Mouse (Mus musculus) liver, embryonic 16.5 days (tissue): Measurements from ENCODE around the gene Arih1. TPM values are rescaled to one million over a fixed set of nuclear protein-coding genes. Genes with fewer than 3 reads are reported as not detected.

Source experiments
- ATAC-seq: fragments of 200-750 bp; cut with Nextera tagmentation; 2 replicates; pipeline ENCODE4 v1.8.0; 2017; ENCODE audit warnings: low read depth, mild to moderate bottlenecking, moderate number of reproducible peaks, moderate library complexity
- H3K27ac ChIP-seq: fragments of 300-500 bp; sonication (generic); 2 replicates; pipeline ENCODE4 v1.5.1; 2014; ENCODE audit warnings: mild to moderate bottlenecking, low read length
- H3K27me3 ChIP-seq: fragments of 300-500 bp; sonication (generic); 2 replicates; pipeline ENCODE4 v1.6.1; 2014; ENCODE audit warnings: low read depth, low read length, mixed read lengths; ENCODE audit not compliant: control insufficient read depth, insufficient read depth
- H3K36me3 ChIP-seq: fragments of 300-500 bp; sonication (generic); 2 replicates; pipeline ENCODE4 v1.6.1; 2014; ENCODE audit warnings: mild to moderate bottlenecking; ENCODE audit not compliant: control insufficient read depth, insufficient read depth
- H3K4me1 ChIP-seq: fragments of 300-500 bp; sonication (generic); 2 replicates; pipeline ENCODE4 v1.6.1; 2014; ENCODE audit warnings: low read depth, low read length, mixed read lengths; ENCODE audit not compliant: control insufficient read depth
- H3K4me2 ChIP-seq: fragments of 300-500 bp; sonication (generic); 2 replicates; pipeline ENCODE4 v1.6.1; 2014; ENCODE audit warnings: low read depth, low read length, mixed read lengths
- H3K4me3 ChIP-seq: fragments of 300-500 bp; sonication (generic); 2 replicates; pipeline ENCODE4 v1.5.1; 2014; ENCODE audit warnings: low read depth, mild to moderate bottlenecking, low read length
- H3K9ac ChIP-seq: fragments of 300-500 bp; sonication (generic); 2 replicates; pipeline ENCODE4 v1.6.1; 2014; ENCODE audit warnings: low read depth, low read length
- H3K9me3 ChIP-seq: fragments of 300-500 bp; sonication (generic); replicated peaks from 2 replicates; pipeline ENCODE4 v1.6.1; 2016; ENCODE audit warnings: low read length; ENCODE audit not compliant: control insufficient read depth
- WGBS: fragments of 180-500 bp; shearing (Covaris S2); extraction: QIAGEN DNeasy Blood & Tissue Kit; methylation state at CpG from one replicate; pipeline ENCODE4 v1.1.7; 2014; ENCODE audit not compliant: insufficient replicate concordance; 5-methylcytosine and 5-hydroxymethylcytosine counted together
- polyA plus RNA-seq: library from polyadenylated mRNA; unstranded; fragments of >200 nt; fragmentation: Nextera tagmentation; extraction: Ambion mirVana; gene quantifications from 2 replicates; pipeline ENCODE4 v1.2.1, GENCODE M21; 2015

Arih1 gene
- polyA plus RNA-seq, 1 experiment from 2014 or later: 4.3 TPM

GRCm38 (mm10) chr9:59455404-59456068 is 30.9 kb downstream of the Arih1 start:
- ATAC-seq: peak; percentile 99
- Histone ChIP-seq H3K9me3 (no peaks in the 10 kb centered on the region), H3K9ac (no peak overlapping the region), H3K4me2 (peak overlapping the region; percentile 39; the same call in 1 of the 2 replicates), H3K36me3 (no peaks in the 10 kb centered on the region), H3K27ac (peak overlapping the region; percentile 58; the same call in 1 of the 2 replicates), H3K4me3 (no peak overlapping the region), H3K4me1 (peaks cover 18% of the 10 kb centered on the region), H3K27me3 (no peaks in the 10 kb centered on the region)
- 10% methylated on average over 3 of the region's 3 CpGs for WGBS

GRCm38 (mm10) chr9:59433729-59434128 is 52.7 kb downstream of the Arih1 start:
- ATAC-seq: no peak
- WGBS: 81% methylated on average over 1 of the region's 1 CpGs
- no peak overlapping the region for H3K9ac ChIP-seq
- H3K27me3 ChIP-seq: no peaks in the 10 kb centered on the region
- no peak overlapping the region for H3K27ac ChIP-seq
- no peak overlapping the region for H3K4me2 ChIP-seq
- no peaks in the 10 kb centered on the region for H3K4me1 ChIP-seq
- H3K36me3 ChIP-seq: peaks cover 4% of the 10 kb centered on the region
- no peaks in the 10 kb centered on the region for H3K9me3 ChIP-seq
- H3K4me3 ChIP-seq: no peak overlapping the region

DNA sequence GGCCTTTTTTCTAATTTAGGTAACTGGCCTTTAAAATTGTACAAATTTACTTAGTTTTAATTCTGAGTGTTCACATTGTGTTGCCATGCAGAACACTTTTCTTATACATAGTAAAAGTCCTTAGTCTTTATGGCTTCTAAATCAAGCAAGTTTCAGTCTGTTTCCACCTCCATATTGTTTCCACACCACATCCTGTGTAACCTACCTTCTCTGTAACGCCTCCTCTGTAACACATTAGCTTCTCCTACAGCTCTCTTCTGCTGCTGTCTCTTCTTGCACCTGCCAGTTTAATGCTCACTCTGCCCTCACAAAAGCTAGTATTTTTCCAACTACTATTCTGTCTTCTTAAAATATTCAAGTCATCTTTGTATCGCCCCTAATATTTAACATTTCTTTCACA is 54.8 kb downstream of the Arih1 start:
- H3K4me2 ChIP-seq: no peak overlapping the region
- H3K4me1 ChIP-seq: no peaks in the 10 kb centered on the region
- 86% methylated on average over 2 of the region's 2 CpGs for WGBS
- no peak overlapping the region for H3K27ac ChIP-seq
- peaks cover 4% of the 10 kb centered on the region for H3K36me3 ChIP-seq
- no peak overlapping the region for H3K9ac ChIP-seq
- no peaks in the 10 kb centered on the region for H3K9me3 ChIP-seq
- no peak for ATAC-seq
- H3K27me3 ChIP-seq: no peaks in the 10 kb centered on the region
- no peak overlapping the region for H3K4me3 ChIP-seq

- H3K9me3 ChIP-seq: no peaks in the 10 kb centered on the region
Observed at GRCm38 (mm10) chr9:59420487-59420886, 65.9 kb downstream of the Arih1 start.

GRCm38 (mm10) chr9:59407271-59407670 is 79.1 kb downstream of the Arih1 start:
- Histone ChIP-seq H3K36me3 (peaks cover 14% of the 10 kb centered on the region), H3K4me2 (no peak overlapping the region)
- WGBS: 100% methylated on average over 1 of the region's 1 CpGs

More at GRCm38 (mm10) chr9:59420487-59420886, 65.9 kb downstream of the Arih1 start:
- Histone ChIP-seq H3K27ac (no peak overlapping the region), H3K36me3 (no peaks in the 10 kb centered on the region), H3K9ac (no peak overlapping the region), H3K4me2 (no peak overlapping the region), H3K4me3 (no peak overlapping the region), H3K27me3 (no peaks in the 10 kb centered on the region), H3K4me1 (no peaks in the 10 kb centered on the region)
- WGBS: 77% methylated on average over 6 of the region's 6 CpGs
- ATAC-seq: no peak

GRCm38 (mm10) chr9:59389086-59389485 is 97.3 kb downstream of the Arih1 start:
- no peak overlapping the region for H3K9ac ChIP-seq
- peaks cover 17% of the 10 kb centered on the region; the same call in 1 of the 2 replicates for H3K36me3 ChIP-seq
- H3K4me3 ChIP-seq: no peak overlapping the region
- no peaks in the 10 kb centered on the region for H3K4me1 ChIP-seq
- no peaks in the 10 kb centered on the region for H3K9me3 ChIP-seq
- WGBS: 72% methylated on average over 4 of the region's 4 CpGs
- no peak overlapping the region for H3K4me2 ChIP-seq
- no peak overlapping the region for H3K27ac ChIP-seq
- no peak for ATAC-seq
- no peaks in the 10 kb centered on the region for H3K27me3 ChIP-seq

More at GRCm38 (mm10) chr9:59407271-59407670, 79.1 kb downstream of the Arih1 start:
- no peak for ATAC-seq
- no peaks in the 10 kb centered on the region for H3K9me3 ChIP-seq
- H3K27ac ChIP-seq: no peak overlapping the region
- H3K9ac ChIP-seq: no peak overlapping the region
- H3K27me3 ChIP-seq: no peaks in the 10 kb centered on the region
- H3K4me1 ChIP-seq: no peaks in the 10 kb centered on the region
- H3K4me3 ChIP-seq: no peak overlapping the region

- no peak overlapping the region for H3K9ac ChIP-seq
- no peaks in the 10 kb centered on the region for H3K9me3 ChIP-seq
- peaks cover 13% of the 10 kb centered on the region; the same call in 1 of the 2 replicates for H3K36me3 ChIP-seq
- no peaks in the 10 kb centered on the region for H3K27me3 ChIP-seq
- H3K27ac ChIP-seq: no peak overlapping the region
- H3K4me1 ChIP-seq: no peaks in the 10 kb centered on the region
- ATAC-seq: no peak
- H3K4me3 ChIP-seq: no peak overlapping the region
- H3K4me2 ChIP-seq: no peak overlapping the region
- 18% methylated on average over 1 of the region's 1 CpGs for WGBS
Observed at GRCm38 (mm10) chr9:59388311-59388710, 98.1 kb downstream of the Arih1 start.

GRCm38 (mm10) chr9:59387461-59387860 is 99.0 kb downstream of the Arih1 start:
- Histone ChIP-seq H3K27ac (no peak overlapping the region), H3K9ac (no peak overlapping the region), H3K4me3 (no peak overlapping the region), H3K36me3 (peaks cover 6% of the 10 kb centered on the region; the same call in 1 of the 2 replicates), H3K4me2 (no peak overlapping the region), H3K4me1 (no peaks in the 10 kb centered on the region), H3K9me3 (no peaks in the 10 kb centered on the region), H3K27me3 (no peaks in the 10 kb centered on the region)
- 46% methylated on average over 3 of the region's 3 CpGs for WGBS
- no peak for ATAC-seq

DNA sequence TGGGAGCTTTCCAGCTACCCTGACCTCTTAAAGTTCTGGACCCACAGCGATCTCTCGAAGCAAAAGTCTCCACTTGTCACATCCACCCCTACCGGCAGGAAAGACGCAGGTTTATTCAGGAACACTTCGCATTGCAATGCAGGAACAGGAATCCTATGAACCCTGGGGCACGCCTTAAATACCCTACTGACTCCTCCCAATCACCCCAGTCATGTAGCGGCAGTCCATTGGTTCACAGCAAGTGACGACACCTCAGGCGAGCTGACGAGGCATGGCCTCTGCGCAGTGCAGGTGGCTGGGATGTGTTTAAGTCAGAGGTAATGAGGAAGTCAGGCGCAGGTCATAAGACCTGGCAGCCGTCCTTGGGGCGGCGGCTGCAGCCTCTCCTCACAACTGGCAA is 110.8 kb downstream of the Arih1 start:
- Histone ChIP-seq H3K4me1 (no peaks in the 10 kb centered on the region), H3K27me3 (no peaks in the 10 kb centered on the region), H3K9me3 (no peaks in the 10 kb centered on the region), H3K9ac (no peak overlapping the region), H3K4me2 (no peak overlapping the region), H3K36me3 (no peaks in the 10 kb centered on the region), H3K4me3 (no peak overlapping the region), H3K27ac (no peak overlapping the region)
- 80% methylated on average over 15 of the region's 15 CpGs for WGBS
- no peak for ATAC-seq
